Mouse (Mus musculus) heart, adult 2 months (tissue): ENCODE data around the gene Usp49. TPM values are rescaled to one million over a fixed set of nuclear protein-coding genes. Genes with fewer than 3 reads are reported as not detected.

Source experiments
- DNase-seq, 2 experiments: peaks; one replicate each; pipeline ENCODE4 v3.0.0; 2021
- H3K27ac ChIP-seq: fragments of 200-600 bp; 2 replicates; pipeline ENCODE4 v1.8.1; 2022
- H3K27me3 ChIP-seq: fragments of 200-500 bp; 2 replicates; pipeline ENCODE4 v1.6.1; 2012; ENCODE audit warnings: mild to moderate bottlenecking, low read length, inconsistent platforms, mixed read lengths; ENCODE audit not compliant: control insufficient read depth, insufficient read depth
- H3K36me3 ChIP-seq: fragments of 200-500 bp; 2 replicates; pipeline ENCODE4 v1.6.1; 2012; ENCODE audit warnings: low read length, inconsistent platforms; ENCODE audit not compliant: control insufficient read depth, insufficient read depth
- H3K4me1 ChIP-seq: fragments of 200-500 bp; 2 replicates; pipeline ENCODE4 v1.6.1; 2011; ENCODE audit warnings: low read length; ENCODE audit not compliant: control insufficient read depth, insufficient read depth
- H3K4me3 ChIP-seq: fragments of 200-600 bp; 2 replicates; pipeline ENCODE4 v1.8.1; 2022
- H3K79me2 ChIP-seq: fragments of 200-500 bp; replicated peaks from 2 replicates; pipeline ENCODE4 v1.6.1; 2012; ENCODE audit warnings: mild to moderate bottlenecking, inconsistent platforms, low read length, moderate library complexity, mixed read lengths; ENCODE audit not compliant: control insufficient read depth, insufficient read depth
- H3K9ac ChIP-seq: fragments of 200-500 bp; 2 replicates; pipeline ENCODE4 v1.6.1; 2012; ENCODE audit warnings: low read depth, mild to moderate bottlenecking, control low read depth, inconsistent platforms, low read length, mixed read lengths
- CTCF ChIP-seq: fragments of 200-600 bp; IDR thresholded peaks from 2 replicates; pipeline ENCODE4 v1.8.1; 2022; ENCODE audit warnings: antibody characterized with exemption, mild to moderate bottlenecking, moderate library complexity
- EP300 ChIP-seq: fragments of 200-500 bp; IDR thresholded peaks from 2 replicates; pipeline ENCODE4 v1.6.1; 2011; ENCODE audit warnings: low read depth, low read length, control low read depth; ENCODE audit not compliant: insufficient read depth
- POLR2A ChIP-seq: fragments of 200-500 bp; IDR thresholded peaks from 2 replicates; pipeline ENCODE4 v1.6.1; 2011; ENCODE audit warnings: mild to moderate bottlenecking, low read depth, low read length, control low read depth; ENCODE audit not compliant: insufficient read depth
- WGBS: fragments of 180-500 bp; shearing (Covaris S2); methylation state at CpG from one replicate; pipeline ENCODE4 v1.1.7; 2018; 5-methylcytosine and 5-hydroxymethylcytosine counted together
- intact Hi-C: fragments of 180-260 bp; cut with DNase I; formaldehyde crosslinking; loops from one replicate; pipeline ENCODE4 v1.15.1; 2025
- polyA plus RNA-seq: library from polyadenylated mRNA; depleted of rRNA; stranded (reverse); fragments of >200 nt; gene quantifications from 2 replicates; pipeline ENCODE4 v1.2.3, GENCODE M21; 2012
- total RNA-seq, 2 experiments: library from RNA; stranded (reverse); gene quantifications; 2 replicates each; pipeline ENCODE4 v1.2.3; 2021

Usp49 gene
- total and polyA plus RNA-seq, 3 experiments, result 2.9 to 3.6 (median 3.4) TPM

DNA sequence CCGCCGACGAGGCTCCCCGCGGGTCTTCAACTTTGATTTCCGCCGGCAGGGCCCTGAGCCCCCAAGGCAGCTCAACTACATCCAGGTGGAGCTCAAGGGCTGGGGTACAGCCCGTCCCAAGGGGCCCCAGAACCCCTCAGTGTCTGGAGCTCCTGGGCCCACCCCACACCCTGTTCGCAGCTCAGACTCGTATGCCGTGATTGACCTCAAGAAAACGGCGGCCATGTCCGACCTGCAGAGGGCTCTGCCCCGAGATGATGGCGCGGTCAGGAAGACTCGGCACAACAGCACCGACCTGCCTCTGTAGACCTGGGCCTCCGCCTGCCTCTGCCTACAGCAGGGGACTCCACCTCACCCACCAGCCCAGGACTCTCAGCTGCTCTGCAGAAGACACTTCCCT is 73.1 kb downstream of the Usp49 start:
- Histone ChIP-seq H3K9ac (no peak overlapping the region), H3K27ac (no peak overlapping the region), H3K36me3 (no peaks in the 10 kb centered on the region), H3K27me3 (no peaks in the 10 kb centered on the region), H3K4me3 (no peak overlapping the region), H3K79me2 (no peaks in the 10 kb centered on the region), H3K4me1 (no peaks in the 10 kb centered on the region)
- DNase-seq, result no peak
- no peak for TF ChIP-seq POLR2A
- no peak for TF ChIP-seq CTCF
- TF ChIP-seq EP300, result no peak
- intact Hi-C loops, result no loop called here
- WGBS, result 68% methylated on average over 20 of the region's 20 CpGs

DNA sequence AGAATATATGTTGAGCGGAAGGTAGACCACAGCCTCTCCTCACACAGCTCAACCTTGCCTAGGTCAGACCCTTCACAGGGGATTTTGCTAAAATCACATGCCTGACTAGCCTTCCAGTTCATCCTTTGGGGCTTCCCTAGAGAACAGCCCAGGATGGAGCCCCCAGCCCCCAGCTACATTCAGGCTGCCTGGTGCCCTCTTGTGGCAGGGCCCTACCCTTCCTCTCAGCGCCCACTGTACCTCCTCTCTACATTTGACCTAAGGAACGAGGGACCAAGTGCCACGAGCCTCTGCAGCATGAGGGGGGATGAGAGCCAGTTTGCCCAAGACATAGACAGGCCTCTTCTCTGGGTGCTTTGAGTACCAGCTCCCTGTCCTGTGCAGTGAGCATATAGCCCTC is 74.2 kb downstream of the Usp49 start:
- TF ChIP-seq POLR2A, result no peak
- TF ChIP-seq CTCF, result peak; percentile 41
- WGBS, result 79% methylated on average over 4 of the region's 4 CpGs
- intact Hi-C loops, result no loop called here

DNA sequence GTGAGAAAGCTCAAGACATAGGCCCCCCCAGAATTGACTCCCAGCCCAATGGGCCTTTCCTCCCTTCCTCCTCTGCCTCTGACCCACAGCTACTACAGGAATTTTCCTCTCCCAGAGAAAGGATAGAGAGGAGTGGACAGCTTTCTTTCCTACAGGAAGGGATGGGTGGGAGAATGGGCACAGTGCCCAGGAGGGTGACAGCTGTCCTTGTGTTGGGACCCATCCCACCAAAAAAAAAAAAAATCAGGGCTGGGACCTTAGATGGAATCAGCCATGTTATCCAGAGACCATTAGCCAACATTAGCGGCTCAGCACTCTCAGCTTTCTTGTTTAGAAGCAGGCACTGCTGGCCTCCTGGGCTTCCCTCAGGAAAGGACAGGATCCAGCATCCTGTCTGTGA is 75.7 kb downstream of the Usp49 start:
- intact Hi-C loops, result no loop called here
- H3K27ac ChIP-seq, result no peak overlapping the region

More for the DNA sequence above, 74.2 kb downstream of the Usp49 start:
- no peaks in the 10 kb centered on the region for H3K4me1 ChIP-seq
- no peaks in the 10 kb centered on the region for H3K27me3 ChIP-seq
- H3K9ac ChIP-seq, result no peak overlapping the region
- H3K36me3 ChIP-seq, result no peaks in the 10 kb centered on the region
- H3K4me3 ChIP-seq, result no peak overlapping the region
- no peak for DNase-seq
- H3K27ac ChIP-seq, result no peak overlapping the region
- H3K79me2 ChIP-seq, result no peaks in the 10 kb centered on the region

DNA sequence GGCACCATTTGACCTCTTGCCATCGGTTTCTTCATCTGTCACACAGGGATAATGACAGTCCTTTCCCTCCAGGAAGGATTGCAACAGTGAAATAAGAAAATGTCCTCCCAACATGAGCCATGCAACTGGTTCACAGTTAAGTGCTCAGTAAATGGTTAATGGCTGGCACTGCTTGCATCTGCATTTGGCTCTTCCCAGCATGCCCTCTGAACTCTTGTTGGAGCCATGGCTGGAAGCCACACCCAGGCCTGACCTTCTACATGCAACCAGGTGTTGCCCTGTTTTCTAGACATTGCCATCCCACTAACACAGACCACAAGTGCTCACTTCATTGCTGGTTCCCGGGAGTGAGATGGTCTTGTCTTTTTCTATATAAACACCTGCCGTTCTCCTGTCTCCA is 77.5 kb downstream of the Usp49 start:
- H3K27ac ChIP-seq, result no peak overlapping the region
- no peaks in the 10 kb centered on the region for H3K36me3 ChIP-seq
- intact Hi-C loops, result no loop called here
- H3K4me3 ChIP-seq, result no peak overlapping the region
- no peak for DNase-seq
- H3K27me3 ChIP-seq, result no peaks in the 10 kb centered on the region
- no peak for TF ChIP-seq POLR2A
- TF ChIP-seq CTCF, result no peak
- no peak for TF ChIP-seq EP300
- H3K79me2 ChIP-seq, result no peaks in the 10 kb centered on the region
- no peak overlapping the region for H3K9ac ChIP-seq
- 80% methylated on average over 3 of the region's 3 CpGs for WGBS
- no peaks in the 10 kb centered on the region for H3K4me1 ChIP-seq

More for the DNA sequence above, 75.7 kb downstream of the Usp49 start:
- WGBS, result 32% methylated on average over 1 of the region's 1 CpGs
- H3K4me1 ChIP-seq, result no peaks in the 10 kb centered on the region
- no peak for TF ChIP-seq CTCF
- no peak for TF ChIP-seq EP300
- no peak for TF ChIP-seq POLR2A
- no peak overlapping the region for H3K9ac ChIP-seq
- no peak for DNase-seq
- no peaks in the 10 kb centered on the region for H3K79me2 ChIP-seq
- H3K27me3 ChIP-seq, result no peaks in the 10 kb centered on the region
- H3K36me3 ChIP-seq, result no peaks in the 10 kb centered on the region
- H3K4me3 ChIP-seq, result no peak overlapping the region

DNA sequence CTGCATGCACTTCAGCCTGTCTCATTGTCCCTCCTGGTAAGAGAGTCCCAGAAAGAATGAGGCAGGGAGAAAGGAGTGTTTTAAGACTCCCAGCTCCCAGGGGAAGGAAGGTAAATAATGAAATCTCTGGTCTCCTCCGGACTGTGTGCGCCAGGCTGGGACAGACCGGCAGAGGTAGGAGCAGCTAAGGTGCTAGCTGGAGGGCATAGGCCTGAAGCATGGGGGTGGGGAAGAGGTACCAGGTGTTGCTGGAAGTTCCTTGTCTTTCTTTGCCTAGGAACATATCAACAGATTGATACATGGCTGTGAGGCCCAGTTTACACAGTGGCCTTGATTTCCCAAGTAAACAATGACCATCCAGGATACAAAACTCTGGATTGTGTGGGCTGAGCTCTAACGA is 78.5 kb downstream of the Usp49 start:
- Histone ChIP-seq H3K27me3 (no peaks in the 10 kb centered on the region), H3K79me2 (no peaks in the 10 kb centered on the region), H3K4me3 (no peak overlapping the region), H3K27ac (no peak overlapping the region), H3K9ac (no peak overlapping the region), H3K36me3 (no peaks in the 10 kb centered on the region), H3K4me1 (no peaks in the 10 kb centered on the region)
- WGBS, result 51% methylated on average over 4 of the region's 4 CpGs
- no peak for TF ChIP-seq EP300
- no peak for TF ChIP-seq CTCF
- no peak for TF ChIP-seq POLR2A
- intact Hi-C loops, result no loop called here
- no peak for DNase-seq

DNA sequence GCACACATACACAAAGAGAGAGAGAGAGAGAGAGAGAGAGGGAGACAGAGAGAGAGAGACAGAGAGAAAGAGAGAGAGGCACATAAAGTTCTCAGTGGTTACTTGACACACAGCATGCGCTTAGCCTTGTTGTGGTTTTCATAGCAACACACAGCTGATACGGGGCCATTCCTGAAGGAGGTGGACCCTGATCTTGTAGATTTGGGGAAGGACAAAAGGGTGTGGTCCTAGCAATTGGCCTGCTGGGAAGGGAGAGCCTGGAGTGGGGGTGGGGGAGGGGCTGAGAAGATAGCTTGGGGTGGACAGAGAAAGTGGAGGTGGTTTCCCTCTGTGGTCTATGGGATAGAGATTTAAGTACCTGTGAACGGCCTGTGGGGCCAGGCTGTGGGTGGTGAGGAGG is 79.5 kb downstream of the Usp49 start:
- no peak for DNase-seq
- Histone ChIP-seq H3K4me3 (no peak overlapping the region), H3K4me1 (no peaks in the 10 kb centered on the region), H3K36me3 (no peaks in the 10 kb centered on the region), H3K27ac (no peak overlapping the region), H3K9ac (no peak overlapping the region), H3K27me3 (no peaks in the 10 kb centered on the region), H3K79me2 (no peaks in the 10 kb centered on the region)
- 74% methylated on average over 3 of the region's 3 CpGs for WGBS
- no peak for TF ChIP-seq EP300
- no peak for TF ChIP-seq POLR2A
- no peak for TF ChIP-seq CTCF
- intact Hi-C loops, result no loop called here
